Mouse (Mus musculus) bone marrow, adult 2 months (tissue): Measurements from ENCODE around the gene Zfp568.

Experiments used
- CTCF ChIP-seq: fragments of 200-500 bp; IDR thresholded peaks from 2 replicates; pipeline ENCODE4 v1.5.1; 2011; ENCODE audit warnings: low read length, control low read depth; ENCODE audit not compliant: control insufficient read depth, insufficient read depth
- POLR2A ChIP-seq: fragments of 200-500 bp; IDR thresholded peaks from 2 replicates; pipeline ENCODE4 v1.6.1; 2011; ENCODE audit warnings: low read depth, mild to moderate bottlenecking, control low read depth, low read length, borderline replicate concordance; ENCODE audit not compliant: control insufficient read depth

GRCm38 (mm10) chr7:29986101-29986500 is 2.3 kb downstream of the Zfp568 start:
- no peak for TF ChIP-seq CTCF
- TF ChIP-seq POLR2A, result no peak
